Mouse (Mus musculus): ENCODE measurements at regions not wholly inside any gene's neighbourhood (a gene's known extent, or its start where the extent isn't known, plus 50 kb on each side); places are given as distances from the start of the nearest gene placed in this dataset.
A peak's percentile ranks its signal among the peaks of the same experiment; 100 is the strongest.

GRCm38 (mm10) chr13:100933265-100933664 lies 100.0 kb upstream of the Slc30a5 start:
- no peaks in the 10 kb centered on the region for H3K27me3 ChIP-seq (replicated peaks; ENCODE audit: control insufficient read depth, insufficient read depth, low read length)
- 76% methylated on average over 8 of the region's 8 CpGs for WGBS
- no peaks in the 10 kb centered on the region for H3K36me3 ChIP-seq (ENCODE audit: control insufficient read depth, insufficient read depth, low read length)
- TF ChIP-seq POLR2A (IDR thresholded peaks at IDR 0.05; ENCODE audit: low read depth, low read length): no peak
- no peak for TF ChIP-seq CTCF (conservative IDR thresholded peaks at IDR 0.05; ENCODE audit: insufficient read depth, insufficient read length, low read depth, low read length)
- no peak overlapping the region for H3K4me3 ChIP-seq (ENCODE audit: insufficient read depth, low read depth, low read length)
- H3K27ac ChIP-seq (ENCODE audit: insufficient read depth, low read depth, low read length): no peak overlapping the region
- DNase-seq: no peak
- H3K4me1 ChIP-seq (ENCODE audit: control insufficient read depth, insufficient read depth, low read length): no peaks in the 10 kb centered on the region

- Histone ChIP-seq H3K4me1 (ENCODE audit: control insufficient read depth, insufficient read depth, low read length) (no peaks in the 10 kb centered on the region), H3K4me3 (ENCODE audit: insufficient read depth, low read depth, low read length) (no peak overlapping the region), H3K36me3 (ENCODE audit: control insufficient read depth, insufficient read depth, low read length) (no peaks in the 10 kb centered on the region), H3K27me3 (replicated peaks; ENCODE audit: control insufficient read depth, insufficient read depth, low read length) (no peaks in the 10 kb centered on the region; the same call in 1 of the 2 replicates), H3K27ac (ENCODE audit: insufficient read depth, low read depth, low read length) (no peak overlapping the region)
- WGBS: 77% methylated on average over 2 of the region's 2 CpGs
- no peak for DNase-seq
- no peak for TF ChIP-seq POLR2A (IDR thresholded peaks at IDR 0.05; ENCODE audit: low read depth, low read length)
- no peak for TF ChIP-seq CTCF (conservative IDR thresholded peaks at IDR 0.05; ENCODE audit: insufficient read depth, insufficient read length, low read depth, low read length)
Observed at GRCm38 (mm10) chr13:100899566-100899965, 66.3 kb upstream of the Slc30a5 start.

- Histone ChIP-seq H3K4me3 (ENCODE audit: insufficient read depth, low read depth, low read length) (no peak overlapping the region), H3K27me3 (replicated peaks; ENCODE audit: control insufficient read depth, insufficient read depth, low read length) (no peaks in the 10 kb centered on the region; the same call in 1 of the 2 replicates), H3K4me1 (ENCODE audit: control insufficient read depth, insufficient read depth, low read length) (no peaks in the 10 kb centered on the region), H3K36me3 (ENCODE audit: control insufficient read depth, insufficient read depth, low read length) (no peaks in the 10 kb centered on the region), H3K27ac (ENCODE audit: insufficient read depth, low read depth, low read length) (no peak overlapping the region)
- DNase-seq: no peak
- TF ChIP-seq CTCF (conservative IDR thresholded peaks at IDR 0.05; ENCODE audit: insufficient read depth, insufficient read length, low read depth, low read length) (no peak), POLR2A (IDR thresholded peaks at IDR 0.05; ENCODE audit: low read depth, low read length) (no peak)
- 88% methylated on average over 9 of the region's 9 CpGs for WGBS
Observed at GRCm38 (mm10) chr13:100893871-100894270, 60.6 kb upstream of the Slc30a5 start.

GRCm38 (mm10) chr13:100893096-100893495 lies 59.9 kb upstream of the Slc30a5 start:
- Histone ChIP-seq H3K27ac (ENCODE audit: insufficient read depth, low read depth, low read length) (no peak overlapping the region), H3K36me3 (ENCODE audit: control insufficient read depth, insufficient read depth, low read length) (no peaks in the 10 kb centered on the region), H3K4me3 (ENCODE audit: insufficient read depth, low read depth, low read length) (no peak overlapping the region), H3K4me1 (ENCODE audit: control insufficient read depth, insufficient read depth, low read length) (no peaks in the 10 kb centered on the region), H3K27me3 (replicated peaks; ENCODE audit: control insufficient read depth, insufficient read depth, low read length) (no peaks in the 10 kb centered on the region; the same call in 1 of the 2 replicates)
- WGBS: 61% methylated on average over 1 of the region's 1 CpGs
- no peak for TF ChIP-seq POLR2A (IDR thresholded peaks at IDR 0.05; ENCODE audit: low read depth, low read length)
- TF ChIP-seq CTCF (conservative IDR thresholded peaks at IDR 0.05; ENCODE audit: insufficient read depth, insufficient read length, low read depth, low read length): no peak
- no peak for DNase-seq

GRCm38 (mm10) chr13:100892647-100893071 lies 59.4 kb upstream of the Slc30a5 start:
- 30% methylated on average over 13 of the region's 13 CpGs for WGBS
- H3K4me1 ChIP-seq (ENCODE audit: control insufficient read depth, insufficient read depth, low read length): no peaks in the 10 kb centered on the region
- no peak overlapping the region for H3K4me3 ChIP-seq (ENCODE audit: insufficient read depth, low read depth, low read length)
- TF ChIP-seq POLR2A (IDR thresholded peaks at IDR 0.05; ENCODE audit: low read depth, low read length) (no peak), CTCF (conservative IDR thresholded peaks at IDR 0.05; ENCODE audit: insufficient read depth, insufficient read length, low read depth, low read length) (no peak)
- no peak overlapping the region for H3K27ac ChIP-seq (ENCODE audit: insufficient read depth, low read depth, low read length)
- no peaks in the 10 kb centered on the region for H3K36me3 ChIP-seq (ENCODE audit: control insufficient read depth, insufficient read depth, low read length)
- no peaks in the 10 kb centered on the region; the same call in 1 of the 2 replicates for H3K27me3 ChIP-seq (replicated peaks; ENCODE audit: control insufficient read depth, insufficient read depth, low read length)
- DNase-seq: no peak

- DNase-seq: peak; percentile 55
- TF ChIP-seq POLR2A (IDR thresholded peaks at IDR 0.05; ENCODE audit: low read depth, low read length) (no peak), CTCF (conservative IDR thresholded peaks at IDR 0.05; ENCODE audit: insufficient read depth, insufficient read length, low read depth, low read length) (peak; percentile 96)
- no peaks in the 10 kb centered on the region for H3K36me3 ChIP-seq (ENCODE audit: control insufficient read depth, insufficient read depth, low read length)
Observed at GRCm38 (mm10) chr13:100892204-100892603, 59.0 kb upstream of the Slc30a5 start.

GRCm38 (mm10) chr13:100890457-100890856 lies 57.2 kb upstream of the Slc30a5 start:
- no peak overlapping the region for H3K27ac ChIP-seq (ENCODE audit: insufficient read depth, low read depth, low read length)
- no peak for DNase-seq
- 82% methylated on average over 6 of the region's 6 CpGs for WGBS
- H3K36me3 ChIP-seq (ENCODE audit: control insufficient read depth, insufficient read depth, low read length): no peaks in the 10 kb centered on the region
- no peaks in the 10 kb centered on the region for H3K4me1 ChIP-seq (ENCODE audit: control insufficient read depth, insufficient read depth, low read length)
- H3K4me3 ChIP-seq (ENCODE audit: insufficient read depth, low read depth, low read length): no peak overlapping the region
- no peak for TF ChIP-seq POLR2A (IDR thresholded peaks at IDR 0.05; ENCODE audit: low read depth, low read length)
- no peak for TF ChIP-seq CTCF (conservative IDR thresholded peaks at IDR 0.05; ENCODE audit: insufficient read depth, insufficient read length, low read depth, low read length)
- no peaks in the 10 kb centered on the region; the same call in 1 of the 2 replicates for H3K27me3 ChIP-seq (replicated peaks; ENCODE audit: control insufficient read depth, insufficient read depth, low read length)

More at GRCm38 (mm10) chr13:100892204-100892603, 59.0 kb upstream of the Slc30a5 start:
- Histone ChIP-seq H3K27me3 (replicated peaks; ENCODE audit: control insufficient read depth, insufficient read depth, low read length) (no peaks in the 10 kb centered on the region; the same call in 1 of the 2 replicates), H3K27ac (ENCODE audit: insufficient read depth, low read depth, low read length) (no peak overlapping the region), H3K4me3 (ENCODE audit: insufficient read depth, low read depth, low read length) (no peak overlapping the region), H3K4me1 (ENCODE audit: control insufficient read depth, insufficient read depth, low read length) (no peaks in the 10 kb centered on the region)
- WGBS: 13% methylated on average over 13 of the region's 13 CpGs
